Mouse (Mus musculus): ENCODE measurements around the gene Ehmt2.
A peak's percentile ranks its signal among the peaks of the same experiment; 100 is the strongest.
"Not testable (repeated sequence)": the region's sequence is repeated elsewhere in the genome, so short reads cannot be mapped to it uniquely, and the experiment has no call there.

Ehmt2 gene

DNA sequence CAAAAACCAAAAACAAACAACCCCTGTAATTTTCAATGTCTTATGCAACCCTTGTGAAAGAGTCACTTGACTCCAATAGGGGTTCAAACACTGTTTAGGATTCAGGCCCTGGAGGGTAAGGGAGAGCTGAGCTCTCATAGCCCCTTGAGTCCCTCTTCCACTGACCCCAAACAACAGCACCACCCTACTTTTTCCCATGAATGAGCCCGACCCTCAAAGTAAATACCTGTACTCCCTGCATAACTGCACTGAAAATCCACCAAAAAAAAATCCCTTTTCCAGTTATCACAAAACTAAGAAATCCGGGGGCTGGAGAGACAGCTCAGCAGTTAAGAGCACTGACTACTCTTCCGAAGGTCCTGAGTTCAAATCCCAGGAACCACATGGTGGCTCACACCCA is 57.6 kb downstream of the Ehmt2 start:
- no peak for DNase-seq

DNA sequence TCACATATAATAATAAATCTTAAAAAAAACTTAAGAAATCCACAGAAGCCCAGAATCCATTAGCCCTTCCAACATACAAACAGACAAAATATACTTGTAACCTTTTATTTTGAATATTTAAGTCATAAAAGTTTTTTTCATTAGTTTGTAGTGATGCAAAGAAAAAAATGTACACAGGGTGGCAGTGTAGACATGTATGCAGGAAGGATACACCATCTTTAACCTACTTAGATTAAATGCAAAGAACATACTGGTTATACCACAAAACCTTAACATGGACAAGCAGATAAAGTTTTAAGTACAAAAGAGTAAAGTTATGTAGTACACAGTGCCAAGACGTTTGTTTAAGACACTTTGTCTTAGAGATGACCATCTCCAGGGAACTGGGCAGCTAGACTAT is 58.1 kb downstream of the Ehmt2 start:
- no peak for DNase-seq

DNA sequence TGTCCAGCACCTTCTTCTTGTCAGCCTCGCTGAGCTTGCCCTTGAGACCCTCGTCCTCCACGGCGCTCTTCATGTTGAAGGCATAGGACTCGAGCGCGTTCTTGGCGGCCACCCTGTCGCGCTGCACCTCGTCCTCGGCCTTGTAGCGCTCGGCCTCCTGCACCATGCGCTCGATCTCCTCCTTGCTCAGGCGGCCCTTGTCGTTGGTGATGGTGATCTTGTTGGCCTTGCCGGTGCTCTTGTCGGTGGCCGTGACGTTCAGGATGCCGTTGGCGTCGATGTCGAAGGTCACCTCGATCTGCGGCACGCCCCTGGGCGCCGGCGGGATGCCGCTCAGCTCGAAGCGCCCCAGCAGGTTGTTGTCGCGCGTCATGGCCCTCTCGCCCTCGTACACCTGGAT is 59.0 kb downstream of the Ehmt2 start:
- DNase-seq = not testable (repeated sequence)

DNA sequence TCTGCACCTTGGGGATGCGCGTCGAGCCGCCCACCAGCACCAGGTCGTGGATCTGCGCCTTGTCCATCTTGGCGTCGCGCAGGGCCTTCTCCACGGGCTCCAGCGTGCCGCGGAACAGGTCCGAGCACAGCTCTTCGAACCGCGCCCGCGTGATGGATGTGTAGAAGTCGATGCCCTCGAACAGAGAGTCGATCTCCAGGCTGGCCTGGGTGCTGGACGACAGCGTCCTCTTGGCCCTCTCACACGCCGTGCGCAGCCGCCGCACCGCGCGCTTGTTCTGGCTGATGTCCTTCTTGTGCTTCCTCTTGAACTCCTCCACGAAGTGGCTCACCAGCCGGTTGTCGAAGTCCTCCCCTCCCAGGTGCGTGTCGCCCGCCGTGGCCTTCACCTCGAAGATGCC is 59.7 kb downstream of the Ehmt2 start:
- not testable (repeated sequence) for DNase-seq

DNA sequence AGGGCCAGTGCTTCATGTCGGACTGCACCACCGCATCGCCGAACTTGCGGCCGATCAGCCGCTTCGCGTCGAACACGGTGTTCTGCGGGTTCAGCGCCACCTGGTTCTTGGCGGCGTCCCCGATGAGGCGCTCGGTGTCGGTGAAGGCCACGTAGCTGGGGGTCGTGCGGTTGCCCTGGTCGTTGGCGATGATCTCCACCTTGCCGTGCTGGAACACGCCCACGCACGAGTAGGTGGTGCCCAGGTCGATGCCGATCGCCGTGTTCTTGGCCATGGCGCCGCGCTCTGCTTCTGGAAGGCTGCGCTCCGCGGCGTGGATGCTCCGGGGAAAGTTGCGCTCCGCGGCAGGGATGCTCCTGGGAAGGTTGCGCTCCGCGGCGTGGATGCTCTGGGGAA is 60.5 kb downstream of the Ehmt2 start:
- DNase-seq = not testable (repeated sequence)

DNA sequence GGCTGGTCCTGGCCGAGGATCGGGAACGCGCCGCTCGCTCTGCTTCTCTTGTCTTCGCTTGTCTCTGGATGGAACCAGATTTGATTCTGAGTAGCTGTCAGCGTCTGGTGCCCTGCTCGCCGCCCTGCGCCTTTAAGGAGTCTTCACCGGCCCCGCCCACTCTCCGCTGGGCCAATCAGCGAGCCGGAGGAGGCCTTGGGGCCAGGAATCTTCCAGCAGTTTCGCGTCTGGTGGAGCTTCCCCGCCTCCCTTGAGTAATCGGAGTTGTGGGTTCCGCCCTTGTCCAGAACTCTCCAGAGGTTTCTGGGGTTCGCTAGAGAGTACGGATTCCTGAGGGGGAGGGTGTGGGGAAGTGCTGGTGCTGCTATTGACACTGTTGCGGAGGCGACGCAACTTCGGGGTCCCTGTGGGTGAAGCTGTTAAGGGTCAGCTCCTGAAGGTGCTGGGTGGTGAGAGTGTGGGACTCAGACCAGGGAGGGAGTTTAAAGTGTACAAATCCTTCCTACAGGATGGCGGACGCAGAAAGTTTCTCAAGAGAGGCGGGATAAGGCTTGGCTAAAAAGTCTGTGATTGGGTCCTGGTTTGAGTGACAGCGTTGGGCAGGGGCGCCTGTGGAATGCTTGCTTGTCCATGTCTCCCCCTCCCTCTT is 61.0 kb downstream of the Ehmt2 start, which contains the start of gene Hspa1b:
Gene Hspa1b (minus strand): TSS at position 109 of the 649 bp plus-strand sequence.
- DNase-seq = peak; percentile 90

DNA sequence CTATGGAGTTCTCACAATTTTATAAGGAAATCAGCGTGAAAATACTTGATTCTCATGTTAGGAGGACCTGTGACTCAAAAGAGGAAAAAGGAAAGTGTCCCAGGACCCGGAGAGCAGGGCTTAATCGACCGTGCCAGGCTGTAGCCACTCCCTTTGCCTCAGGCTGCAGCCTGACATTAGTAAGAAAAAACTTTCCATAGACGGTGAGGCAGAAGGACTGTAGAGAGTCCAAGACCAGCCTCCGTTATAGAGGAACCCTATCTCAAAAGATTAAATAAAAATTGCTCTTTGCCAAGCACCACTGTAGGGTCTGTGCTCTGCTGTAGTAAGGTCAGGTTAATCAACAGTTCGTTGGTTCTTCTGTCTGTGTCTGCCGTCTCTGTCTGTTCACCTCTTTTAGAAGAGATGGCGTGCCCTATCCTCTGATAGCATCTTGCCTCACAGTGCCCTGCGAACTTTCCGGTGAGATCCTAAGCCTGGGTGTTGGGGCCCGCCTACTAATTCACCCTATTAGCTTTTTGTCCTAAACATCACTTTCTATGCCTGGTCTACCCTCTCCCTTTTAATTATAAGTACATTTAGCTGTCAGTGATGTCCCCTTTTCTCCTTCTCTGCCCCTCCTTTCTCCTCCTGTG is 61.7 kb downstream of the Ehmt2 start:
- DNase-seq = peak; percentile 59

DNA sequence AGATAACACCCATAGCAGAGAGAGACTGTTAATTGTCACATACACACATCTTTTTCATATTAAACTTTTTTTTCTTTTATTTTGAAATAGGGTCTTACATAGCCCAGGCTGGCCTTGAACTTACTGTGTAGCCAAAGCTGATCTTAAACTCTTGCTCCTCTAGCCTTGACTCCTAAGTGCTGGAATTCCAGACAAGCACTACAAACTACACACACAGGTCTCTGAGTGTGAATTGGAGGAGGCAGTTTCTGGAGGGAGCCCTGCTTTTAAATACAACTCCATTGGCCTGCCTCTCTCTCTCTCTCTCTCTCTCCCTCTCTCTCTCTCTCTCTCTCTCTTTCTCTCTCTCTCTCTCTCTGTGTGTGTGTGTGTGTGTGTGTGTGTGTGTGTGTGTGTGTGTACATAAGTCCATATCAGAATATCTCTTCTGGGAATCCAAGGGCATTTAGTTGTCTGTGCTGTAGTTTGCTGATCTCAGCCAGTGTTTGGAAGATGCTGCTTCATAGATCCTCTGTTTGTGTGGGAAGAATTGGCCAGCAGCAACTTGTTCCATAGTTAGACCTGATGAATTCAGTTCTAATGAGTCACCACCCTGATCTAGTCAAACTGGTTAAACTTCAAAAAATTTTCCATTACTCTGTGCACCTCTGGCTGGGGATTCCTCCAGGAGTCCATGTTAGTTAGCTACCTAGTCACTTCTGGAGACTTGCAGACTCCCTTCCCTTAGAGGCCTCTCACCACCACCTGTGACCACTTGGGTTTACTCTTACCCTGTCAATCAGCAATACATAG is 62.6 kb downstream of the Ehmt2 start:
- DNase-seq = no peak

DNA sequence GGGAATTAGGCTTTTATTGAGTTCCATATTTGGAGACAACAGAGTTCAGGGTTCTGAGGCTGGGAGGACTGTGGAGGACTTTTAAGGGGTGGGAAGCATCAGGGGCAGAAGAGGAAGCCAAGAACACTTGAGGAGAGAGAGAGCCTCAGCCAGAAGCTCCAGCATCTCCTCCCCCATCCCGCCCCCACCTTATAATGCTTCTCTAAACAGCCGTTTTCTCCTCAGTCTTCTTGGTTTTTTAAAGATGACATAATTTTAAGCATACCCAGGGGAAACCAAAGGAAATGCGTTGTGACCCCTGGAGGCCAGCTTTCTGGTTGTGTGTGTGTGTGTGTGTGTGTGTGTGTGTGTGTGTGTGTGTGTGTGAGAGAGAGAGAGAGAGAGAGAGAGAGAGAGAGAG is 63.9 kb downstream of the Ehmt2 start:
- DNase-seq = no peak

DNA sequence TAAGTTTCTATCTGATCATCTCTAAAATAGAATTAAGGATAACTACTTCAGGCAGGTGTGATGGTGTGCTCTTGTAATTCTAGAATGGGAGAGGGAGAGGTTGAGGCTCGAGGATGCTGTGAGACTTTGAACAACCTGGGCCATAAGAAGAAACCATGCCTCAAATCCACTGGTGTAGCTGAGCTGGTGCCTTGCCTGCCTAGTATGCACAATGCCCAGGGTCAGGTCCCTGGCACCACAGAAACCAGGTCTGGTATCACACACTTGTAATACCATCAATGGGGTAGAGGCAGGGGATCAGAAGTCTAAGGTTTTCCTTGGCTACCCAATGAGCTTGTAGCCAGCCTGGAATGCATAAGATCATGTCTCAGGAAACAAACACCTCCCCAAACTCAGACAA is 64.6 kb downstream of the Ehmt2 start:
- no peak for DNase-seq

Data from lung, postnatal 10 days (tissue).